Mouse (Mus musculus): ENCODE measurements around the gene Bri3. TPM values are rescaled to one million over a fixed set of nuclear protein-coding genes. Genes with fewer than 3 reads are reported as not detected.

The Bri3 gene
- polyA plus RNA-seq, 1 experiment, result not detected

GRCm38 (mm10) chr5:144289769-144290440, 45.7 kb downstream of the Bri3 start:
- H3K4me3 ChIP-seq (ENCODE audit: insufficient read depth, low read depth, low read length), result no peak overlapping the region
- TF ChIP-seq POLR2A (IDR thresholded peaks at IDR 0.05; ENCODE audit: insufficient read depth, low read depth, low read length) (no peak), CTCF (IDR thresholded peaks at IDR 0.05; ENCODE audit: insufficient read depth, low read depth, low read length) (no peak)
- H3K4me1 ChIP-seq (ENCODE audit: control insufficient read depth, insufficient read depth, low read length), result peaks cover 2% of the 10 kb centered on the region
- 74% methylated on average over 4 of the region's 4 CpGs for WGBS
- H3K27ac ChIP-seq (ENCODE audit: insufficient read depth, low read depth, low read length), result no peak overlapping the region

GRCm38 (mm10) chr5:144294908-144295307, 50.7 kb downstream of the Bri3 start:
- 89% methylated on average over 7 of the region's 7 CpGs for WGBS
- TF ChIP-seq POLR2A (IDR thresholded peaks at IDR 0.05; ENCODE audit: insufficient read depth, low read depth, low read length) (no peak), CTCF (IDR thresholded peaks at IDR 0.05; ENCODE audit: insufficient read depth, low read depth, low read length) (no peak)
- H3K4me3 ChIP-seq (ENCODE audit: insufficient read depth, low read depth, low read length), result no peak overlapping the region
- H3K27ac ChIP-seq (ENCODE audit: insufficient read depth, low read depth, low read length), result no peak overlapping the region
- H3K4me1 ChIP-seq (ENCODE audit: control insufficient read depth, insufficient read depth, low read length), result peaks cover 2% of the 10 kb centered on the region

DNA sequence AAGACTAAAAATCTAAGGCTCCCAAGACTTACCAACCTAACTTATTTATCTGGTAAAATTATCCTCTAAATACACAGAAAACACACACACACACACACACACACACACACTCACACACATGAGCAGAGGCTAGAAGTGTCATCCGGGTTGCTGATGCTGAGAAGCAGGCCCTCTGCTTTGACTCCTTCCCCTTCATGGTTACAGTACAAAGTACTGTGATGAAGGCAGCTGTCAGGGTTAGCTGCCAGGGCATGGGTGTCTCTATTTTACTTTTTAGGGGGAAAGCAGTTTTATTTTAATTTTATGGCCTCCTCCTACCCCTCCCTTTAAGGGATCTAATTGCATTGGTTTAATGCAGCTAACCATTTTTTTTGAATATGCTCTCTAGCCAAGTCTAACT, 51.1 kb downstream of the Bri3 start:
- no peak for TF ChIP-seq CTCF (IDR thresholded peaks at IDR 0.05; ENCODE audit: insufficient read depth, low read depth, low read length)
- no peak for TF ChIP-seq POLR2A (IDR thresholded peaks at IDR 0.05; ENCODE audit: insufficient read depth, low read depth, low read length)
- Histone ChIP-seq H3K27ac (ENCODE audit: insufficient read depth, low read depth, low read length) (no peak overlapping the region), H3K4me3 (ENCODE audit: insufficient read depth, low read depth, low read length) (no peak overlapping the region), H3K4me1 (ENCODE audit: control insufficient read depth, insufficient read depth, low read length) (peaks cover 1% of the 10 kb centered on the region)
- WGBS, result 100% methylated on average over 1 of the region's 1 CpGs

GRCm38 (mm10) chr5:144296090-144296604, 51.9 kb downstream of the Bri3 start:
- Histone ChIP-seq H3K4me1 (ENCODE audit: control insufficient read depth, insufficient read depth, low read length) (no peaks in the 10 kb centered on the region), H3K27ac (ENCODE audit: insufficient read depth, low read depth, low read length) (no peak overlapping the region), H3K4me3 (ENCODE audit: insufficient read depth, low read depth, low read length) (no peak overlapping the region)
- 90% methylated on average over 7 of the region's 7 CpGs for WGBS
- TF ChIP-seq POLR2A (IDR thresholded peaks at IDR 0.05; ENCODE audit: insufficient read depth, low read depth, low read length) (no peak), CTCF (IDR thresholded peaks at IDR 0.05; ENCODE audit: insufficient read depth, low read depth, low read length) (no peak)

DNA sequence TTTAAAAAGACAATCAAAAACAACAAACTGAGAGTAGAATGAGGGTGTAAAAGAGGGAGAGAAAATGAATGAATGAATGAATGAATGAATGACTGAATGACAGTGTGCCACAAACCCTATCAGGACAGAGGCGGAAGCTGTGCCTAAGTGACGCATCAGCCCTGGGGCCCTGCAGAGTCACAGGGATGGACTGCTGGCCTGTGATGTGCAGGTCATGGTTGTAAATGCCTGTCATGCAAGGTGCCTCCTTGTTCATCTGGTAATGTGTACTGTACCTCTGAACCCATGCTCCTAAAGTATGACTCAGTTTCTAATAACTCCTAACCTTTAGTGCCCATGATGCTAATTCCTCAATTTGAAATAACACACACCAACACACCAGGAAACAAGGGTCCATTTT, 58.8 kb downstream of the Bri3 start:
- H3K27ac ChIP-seq (ENCODE audit: insufficient read depth, low read depth, low read length), result no peak overlapping the region
- no peak for TF ChIP-seq CTCF (IDR thresholded peaks at IDR 0.05; ENCODE audit: insufficient read depth, low read depth, low read length)
- no peak for TF ChIP-seq POLR2A (IDR thresholded peaks at IDR 0.05; ENCODE audit: insufficient read depth, low read depth, low read length)
- WGBS, result 100% methylated on average over 2 of the region's 2 CpGs

DNA sequence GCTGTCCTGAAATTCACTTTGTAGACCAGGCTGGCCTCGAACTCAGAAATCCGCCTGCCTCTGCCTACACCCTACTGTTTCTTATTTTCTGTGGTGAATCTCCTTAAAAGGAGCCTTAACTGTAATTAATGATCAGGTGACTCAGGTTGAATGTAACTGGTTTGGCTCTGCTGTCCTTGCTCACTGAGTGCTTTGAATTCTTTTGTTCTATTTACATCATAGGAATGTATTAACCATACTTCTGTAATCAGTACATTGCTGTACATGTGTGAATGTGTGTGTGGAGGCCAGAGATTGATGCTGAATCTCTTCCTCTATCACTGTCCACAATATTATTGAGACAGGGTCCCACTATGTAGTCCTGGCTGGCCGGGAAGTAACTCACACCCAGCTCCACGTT, 64.7 kb downstream of the Bri3 start:
- WGBS, result 86% methylated on average over 4 of the region's 4 CpGs

More for the DNA sequence above, 58.8 kb downstream of the Bri3 start:
- Histone ChIP-seq H3K4me3 (ENCODE audit: insufficient read depth, low read depth, low read length) (no peak overlapping the region), H3K4me1 (ENCODE audit: control insufficient read depth, insufficient read depth, low read length) (no peaks in the 10 kb centered on the region)

DNA sequence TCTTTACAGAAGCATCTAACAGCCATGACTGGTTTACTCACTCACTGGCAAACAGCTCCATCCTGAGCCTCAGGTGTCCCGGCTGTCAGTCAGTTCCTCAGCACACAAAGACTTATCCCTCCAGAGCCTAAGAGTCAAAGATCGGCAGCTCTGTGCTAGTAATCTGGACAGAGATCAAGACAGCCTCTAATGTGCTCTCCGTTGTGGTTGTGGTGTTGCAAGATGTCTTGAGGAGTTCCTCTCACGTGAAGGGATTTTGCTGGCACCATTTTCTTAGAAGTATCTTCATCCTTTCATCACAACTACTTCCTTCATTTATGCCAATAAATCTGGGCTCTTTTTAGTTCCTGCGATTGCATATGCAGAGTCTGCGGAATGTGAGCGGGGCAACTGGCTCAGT, 67.9 kb downstream of the Bri3 start:
- no peak overlapping the region for H3K4me3 ChIP-seq (ENCODE audit: insufficient read depth, low read depth, low read length)
- H3K27ac ChIP-seq (ENCODE audit: insufficient read depth, low read depth, low read length), result no peak overlapping the region
- TF ChIP-seq CTCF (IDR thresholded peaks at IDR 0.05; ENCODE audit: insufficient read depth, low read depth, low read length), result no peak
- no peak for TF ChIP-seq POLR2A (IDR thresholded peaks at IDR 0.05; ENCODE audit: insufficient read depth, low read depth, low read length)
- peaks cover 2% of the 10 kb centered on the region; the same call in 1 of the 2 replicates for H3K4me1 ChIP-seq (ENCODE audit: control insufficient read depth, insufficient read depth, low read length)
- 91% methylated on average over 7 of the region's 7 CpGs for WGBS

More for the DNA sequence above, 64.7 kb downstream of the Bri3 start:
- no peak overlapping the region for H3K4me3 ChIP-seq (ENCODE audit: insufficient read depth, low read depth, low read length)
- no peak for TF ChIP-seq CTCF (IDR thresholded peaks at IDR 0.05; ENCODE audit: insufficient read depth, low read depth, low read length)
- no peak for TF ChIP-seq POLR2A (IDR thresholded peaks at IDR 0.05; ENCODE audit: insufficient read depth, low read depth, low read length)
- no peaks in the 10 kb centered on the region for H3K4me1 ChIP-seq (ENCODE audit: control insufficient read depth, insufficient read depth, low read length)
- H3K27ac ChIP-seq (ENCODE audit: insufficient read depth, low read depth, low read length), result no peak overlapping the region

DNA sequence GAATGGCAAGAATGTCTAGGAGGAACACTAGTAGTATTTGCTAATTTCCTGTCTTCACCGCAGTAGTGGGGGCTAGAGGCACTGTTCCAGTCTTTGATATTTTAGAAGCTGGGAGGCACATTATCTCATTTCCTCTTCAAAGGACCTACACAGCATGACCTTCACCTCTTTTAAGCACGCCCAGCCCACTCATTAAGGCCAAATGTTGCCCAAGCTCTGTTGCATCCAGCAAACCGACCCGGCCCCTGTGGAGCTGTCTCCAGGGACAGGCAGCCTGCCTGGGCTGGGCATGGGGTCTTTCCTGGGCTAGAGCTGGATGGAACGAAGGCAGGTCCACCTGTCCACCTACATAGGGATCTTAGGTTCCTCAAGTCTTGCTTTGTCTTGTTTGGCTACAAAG, 69.1 kb downstream of the Bri3 start:
- TF ChIP-seq CTCF (IDR thresholded peaks at IDR 0.05; ENCODE audit: insufficient read depth, low read depth, low read length) (no peak), POLR2A (IDR thresholded peaks at IDR 0.05; ENCODE audit: insufficient read depth, low read depth, low read length) (no peak)
- no peak overlapping the region for H3K27ac ChIP-seq (ENCODE audit: insufficient read depth, low read depth, low read length)
- 58% methylated on average over 5 of the region's 5 CpGs for WGBS
- H3K4me1 ChIP-seq (ENCODE audit: control insufficient read depth, insufficient read depth, low read length), result peaks cover 11% of the 10 kb centered on the region
- no peak overlapping the region for H3K4me3 ChIP-seq (ENCODE audit: insufficient read depth, low read depth, low read length)

DNA sequence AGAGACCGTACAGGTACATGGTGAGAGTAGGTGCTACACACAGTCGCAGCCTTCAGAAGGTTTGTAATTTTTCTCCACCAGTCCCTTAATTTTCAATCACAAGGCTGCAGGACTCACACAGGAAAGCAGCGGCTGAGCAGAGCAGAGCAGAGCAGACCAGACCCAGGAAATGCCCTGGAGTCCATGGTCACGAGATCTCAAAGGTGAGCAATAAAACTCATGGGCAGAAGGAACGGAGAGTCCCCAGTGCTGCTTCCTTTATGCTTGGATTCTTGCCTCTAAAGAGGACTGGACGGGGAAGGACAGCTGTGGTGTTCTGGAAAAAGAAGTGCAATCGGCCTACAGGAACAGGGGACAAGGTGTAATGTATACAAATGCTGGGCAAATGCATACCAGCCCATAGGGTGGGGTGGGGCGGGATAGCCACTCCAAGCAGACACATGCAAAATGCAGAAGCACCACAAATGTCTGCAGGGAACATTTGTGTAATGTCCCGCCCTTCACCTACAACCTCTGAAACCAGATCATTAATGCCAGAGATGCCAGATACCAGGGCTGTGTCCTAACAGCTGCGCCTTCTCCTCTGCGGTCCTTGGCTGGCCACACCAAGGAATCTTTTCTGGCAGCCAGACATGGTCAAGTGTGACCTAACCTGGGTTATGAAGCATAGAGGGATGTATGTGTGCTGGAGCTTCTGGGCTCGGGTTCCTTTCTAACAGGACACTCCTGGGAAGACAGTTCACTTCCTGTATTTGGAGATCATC, 70.7 kb downstream of the Bri3 start:
- no peak for TF ChIP-seq CTCF (IDR thresholded peaks at IDR 0.05; ENCODE audit: insufficient read depth, low read depth, low read length)
- no peak for TF ChIP-seq POLR2A (IDR thresholded peaks at IDR 0.05; ENCODE audit: insufficient read depth, low read depth, low read length)
- 97% methylated on average over 12 of the region's 12 CpGs for WGBS
- no peak overlapping the region for H3K27ac ChIP-seq (ENCODE audit: insufficient read depth, low read depth, low read length)

More for the DNA sequence above, 70.7 kb downstream of the Bri3 start:
- no peak overlapping the region for H3K4me3 ChIP-seq (ENCODE audit: insufficient read depth, low read depth, low read length)
- peaks cover 13% of the 10 kb centered on the region for H3K4me1 ChIP-seq (ENCODE audit: control insufficient read depth, insufficient read depth, low read length)
